Mouse (Mus musculus): ENCODE results near the gene Bcorl1.

DNA sequence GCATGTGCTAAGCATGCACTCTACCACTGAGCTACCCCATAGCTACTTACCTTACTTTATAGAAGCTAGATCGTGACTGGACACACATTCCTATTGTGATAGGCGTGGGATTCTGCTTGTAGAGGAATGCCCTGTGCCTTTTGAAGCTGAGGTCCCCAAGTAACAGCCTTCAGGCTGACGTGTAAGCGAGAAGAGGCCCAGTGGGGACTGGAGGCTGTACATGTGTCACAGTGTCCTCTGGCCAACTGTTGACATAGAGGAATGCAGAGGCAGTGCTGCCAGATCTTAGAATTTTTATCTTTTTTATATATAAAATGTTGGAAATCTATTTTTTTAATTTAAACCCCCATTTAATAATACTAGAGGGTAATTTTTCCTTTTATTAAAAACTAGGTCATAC lies 58.8 kb downstream of the Bcorl1 start:
- TF ChIP-seq CTCF (IDR thresholded peaks at IDR 0.05; ENCODE audit: low read depth) (no peak), EP300 (IDR thresholded peaks at IDR 0.05; ENCODE audit: low read depth) (no peak)

Measured in liver, embryonic 14.5 days (tissue).